Mouse (Mus musculus) layer of hippocampus, postnatal 25 days (tissue): ENCODE measurements around the gene Cela3a. TPM values are rescaled to one million over a fixed set of nuclear protein-coding genes. Genes with fewer than 3 reads are reported as not detected.
A peak's percentile ranks its signal among the peaks of the same experiment; 100 is the strongest.

Source experiments
- DNase-seq, 2 experiments: peaks; one replicate each; pipeline ENCODE4 v3.0.0; 2022; ENCODE audit warnings: mixed read lengths in 2 of 2, low spot score in 1 of 2; ENCODE audit errors: extremely low spot score in 1 of 2
- total RNA-seq, 2 experiments: library from RNA; stranded (reverse); gene quantifications; 2 replicates each; pipeline ENCODE4 v1.2.3; 2021

Cela3a gene
- total RNA-seq, 2 experiments from 2014 or later, result not detected

- DNase-seq, result no peak
These were observed 34.0 kb downstream of the Cela3a start for GRCm38 (mm10) chr4:137375314-137376278.

GRCm38 (mm10) chr4:137373711-137374110, 35.9 kb downstream of the Cela3a start:
- DNase-seq, result no peak

DNA sequence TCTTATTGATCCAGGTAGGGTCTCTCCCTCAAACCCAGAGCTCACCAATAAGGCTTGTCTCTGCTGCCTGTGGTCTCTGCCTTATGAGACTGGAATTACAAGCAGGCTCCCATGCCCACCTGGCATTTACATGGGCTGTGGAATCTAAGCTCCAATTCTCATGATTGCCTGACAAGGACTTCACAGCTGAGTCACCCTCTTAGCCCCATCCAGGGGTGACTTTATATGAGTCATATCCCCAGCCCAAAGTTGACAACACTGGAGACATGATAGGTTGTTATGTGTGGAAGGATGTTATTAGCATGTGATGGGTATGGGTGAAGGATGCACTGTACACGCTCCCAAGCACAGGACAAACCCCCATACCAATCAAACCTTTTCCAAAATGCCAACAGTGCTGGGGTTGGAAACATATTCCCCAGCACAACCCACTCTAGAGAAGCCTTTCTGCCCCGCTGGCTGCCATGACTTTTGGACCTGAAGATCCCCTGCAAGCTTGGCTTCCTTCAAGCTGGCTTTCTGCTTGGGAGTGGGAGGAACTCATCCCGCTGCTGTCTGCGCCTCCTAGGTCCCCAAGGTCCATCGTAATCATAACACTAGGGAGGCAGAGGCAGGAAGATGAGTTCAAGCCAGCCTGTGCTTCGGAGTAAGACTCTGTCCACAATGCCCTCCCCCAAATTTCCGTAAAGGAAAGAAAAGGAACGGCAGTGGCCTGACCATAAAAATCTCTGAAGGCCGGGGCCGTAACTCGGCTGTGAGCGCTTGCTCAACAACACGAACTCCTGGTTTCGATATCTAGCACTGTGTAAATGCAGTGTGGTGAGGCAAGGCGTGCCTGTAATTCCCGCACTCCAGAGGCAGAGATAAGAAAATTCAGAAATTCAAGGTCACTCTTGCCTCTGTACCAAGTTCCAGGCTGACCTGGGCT, 37.7 kb downstream of the Cela3a start:
- no peak for DNase-seq

DNA sequence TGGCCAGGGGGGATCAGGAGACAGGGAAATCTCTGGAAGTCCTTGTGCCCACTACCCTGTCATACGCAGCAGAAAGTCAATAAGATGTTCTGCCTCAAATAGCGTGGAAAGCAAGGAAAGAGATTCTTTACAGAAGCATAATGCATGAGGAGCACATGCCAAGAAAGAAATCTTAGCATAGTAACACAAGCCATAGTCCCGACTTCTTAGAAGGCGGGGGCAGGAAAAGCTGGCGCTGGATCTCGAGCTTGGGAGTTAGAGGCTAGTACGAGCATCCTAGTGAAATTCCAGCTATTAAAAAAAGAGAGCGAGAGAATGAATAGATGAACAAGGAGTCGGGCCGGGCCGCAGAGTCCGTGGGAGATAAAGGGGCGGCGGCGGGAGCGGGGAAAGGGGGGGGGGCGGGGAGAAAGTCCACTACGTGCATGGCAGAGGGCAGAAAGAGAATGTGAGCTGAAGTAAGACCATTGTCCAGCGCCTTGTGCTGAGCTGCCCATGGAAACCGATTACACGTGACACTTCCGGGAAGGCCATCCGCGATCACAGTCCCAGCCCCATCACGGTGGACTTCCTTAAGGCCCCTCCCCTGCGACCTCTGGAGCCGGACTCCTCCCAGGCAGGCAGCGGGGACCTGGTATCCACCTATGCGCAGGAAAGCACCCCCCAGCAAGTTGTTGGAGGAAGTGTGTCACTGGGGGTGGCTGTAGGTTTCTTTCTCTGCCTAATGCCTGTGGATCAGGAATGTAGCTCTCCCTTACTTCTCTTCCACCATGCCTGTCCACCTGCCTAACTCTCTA, 39.4 kb downstream of the Cela3a start:
- no peak for DNase-seq

DNA sequence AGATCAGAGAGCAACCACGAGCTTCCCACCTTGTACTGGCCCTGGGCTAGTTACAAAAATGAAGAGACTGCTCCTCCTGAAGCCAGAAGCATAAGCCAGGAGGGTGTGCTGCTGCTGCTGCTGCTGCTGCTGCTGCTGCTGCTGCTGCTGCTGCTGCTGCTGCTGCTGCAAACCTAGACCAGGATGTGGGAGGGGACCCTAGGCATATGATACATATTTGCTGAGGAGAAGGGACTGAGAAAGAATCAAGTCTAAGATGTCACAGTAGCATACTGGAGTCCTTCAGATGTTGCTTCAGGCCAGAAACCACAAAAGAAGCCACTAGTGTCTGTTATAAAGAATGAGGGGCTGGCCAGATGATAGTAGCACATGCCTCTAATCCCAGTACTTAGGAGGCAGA, 41.4 kb downstream of the Cela3a start:
- no peak for DNase-seq

DNA sequence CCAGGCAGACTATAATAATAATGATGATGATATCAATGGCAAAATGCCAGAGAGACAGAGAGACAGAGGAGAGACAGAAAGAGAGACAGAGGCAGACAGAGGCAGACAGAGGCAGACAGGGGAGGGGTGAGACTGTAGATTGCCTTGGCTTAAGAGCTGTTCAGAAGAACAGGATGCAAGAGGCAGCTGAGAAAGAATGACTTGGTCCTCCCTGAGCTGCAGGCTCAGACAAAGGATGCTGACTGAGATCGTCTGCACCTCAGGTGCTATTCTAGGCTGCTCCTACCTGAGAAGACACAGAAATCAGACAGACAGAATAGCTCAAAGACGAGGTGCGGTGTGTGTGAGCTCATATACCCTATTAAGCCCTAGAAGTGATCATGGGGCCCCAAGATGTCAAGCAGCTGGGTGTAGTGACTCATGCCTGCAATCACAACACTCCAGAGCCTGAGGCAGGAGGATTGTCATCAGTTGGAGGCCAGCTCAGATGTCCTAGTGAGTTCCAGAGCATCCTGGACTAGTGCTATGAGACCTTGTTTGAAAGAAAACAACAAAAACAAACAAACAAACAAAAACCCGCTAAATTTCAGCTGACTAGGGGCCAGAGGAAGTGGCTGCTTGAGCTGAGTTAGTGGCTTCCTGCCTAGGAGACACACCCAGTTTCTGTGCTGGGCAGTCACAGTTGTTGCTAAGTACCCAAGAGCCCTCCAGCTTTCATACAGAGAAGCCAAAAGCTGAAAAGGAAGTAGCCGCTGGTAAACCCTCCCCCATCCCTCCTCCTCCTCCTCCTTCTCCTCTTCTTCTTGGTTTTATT, 42.1 kb downstream of the Cela3a start:
- DNase-seq, result no peak

DNA sequence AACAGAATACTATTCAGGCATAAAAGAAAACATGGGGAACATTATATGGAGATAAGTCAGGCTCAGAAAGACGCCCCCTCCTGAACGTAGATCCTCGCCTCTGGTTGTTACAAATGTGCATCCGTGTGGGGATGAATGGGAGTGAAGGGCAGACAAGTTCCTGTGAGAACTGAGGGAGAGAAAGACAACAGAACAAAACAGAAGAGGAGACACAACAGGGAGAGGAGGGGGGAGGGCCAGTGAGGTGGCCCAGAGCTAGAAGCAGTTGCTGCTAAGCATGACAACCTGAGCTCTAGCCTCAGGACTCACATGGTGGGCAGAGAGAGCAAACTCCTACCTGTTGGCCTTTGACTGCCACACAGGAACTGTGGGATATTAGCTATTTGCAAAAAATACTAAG, 43.5 kb downstream of the Cela3a start:
- DNase-seq, result no peak

DNA sequence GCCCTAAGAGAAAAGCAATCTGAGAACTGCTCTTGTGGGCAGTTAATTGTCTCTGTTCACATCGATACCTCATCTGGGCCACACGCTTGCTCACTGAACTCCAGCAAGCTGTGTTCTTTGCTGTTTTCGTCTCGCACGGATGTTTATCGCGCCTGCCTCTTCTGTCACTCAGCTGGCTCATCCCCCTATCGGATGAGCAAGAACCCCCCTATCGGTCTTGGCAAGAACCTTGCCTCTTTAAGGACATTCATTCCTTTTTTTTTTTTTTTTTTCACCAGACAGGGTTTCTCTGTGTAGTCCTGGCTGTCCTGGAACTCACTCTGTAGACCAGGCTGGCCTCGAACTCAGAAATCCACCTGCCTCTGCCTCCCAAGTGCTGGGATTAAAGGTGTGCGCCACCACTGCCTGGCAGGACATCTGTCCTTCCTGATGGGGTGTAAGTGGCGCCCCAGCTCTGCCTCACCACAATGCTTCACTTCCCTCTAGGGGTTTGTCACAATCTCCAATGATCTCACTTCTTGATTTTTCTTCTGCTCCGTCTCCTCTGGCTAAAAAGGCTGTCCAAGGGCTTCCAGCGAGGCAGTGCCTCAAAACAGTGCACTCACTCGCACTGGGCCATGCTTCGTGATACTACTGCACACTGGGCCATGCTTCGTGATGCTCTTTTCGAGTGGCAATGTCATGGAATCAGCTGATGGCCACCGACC, 44.1 kb downstream of the Cela3a start:
- no peak for DNase-seq

- no peak for DNase-seq
These were observed 44.8 kb downstream of the Cela3a start for GRCm38 (mm10) chr4:137364826-137365225.

DNA sequence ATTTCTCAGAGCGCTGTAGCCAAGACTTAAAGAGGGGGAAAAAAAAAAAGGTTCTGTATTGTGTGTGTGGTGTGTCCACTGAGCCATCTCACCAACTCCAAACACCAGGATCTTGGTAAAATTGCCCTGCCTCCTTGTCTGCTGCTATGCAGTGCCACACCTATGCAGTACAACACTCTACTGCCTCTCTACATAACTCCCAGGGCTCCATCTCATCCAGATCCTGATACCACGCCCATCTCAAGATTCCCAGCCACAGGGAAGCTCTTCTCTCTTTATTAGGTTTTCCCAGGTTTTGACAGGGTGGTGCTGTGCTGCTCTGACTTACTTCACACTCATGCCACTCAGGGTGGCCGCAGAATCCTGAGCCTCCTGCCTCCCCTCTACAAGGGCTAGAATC, 48.6 kb downstream of the Cela3a start:
- no peak for DNase-seq

DNA sequence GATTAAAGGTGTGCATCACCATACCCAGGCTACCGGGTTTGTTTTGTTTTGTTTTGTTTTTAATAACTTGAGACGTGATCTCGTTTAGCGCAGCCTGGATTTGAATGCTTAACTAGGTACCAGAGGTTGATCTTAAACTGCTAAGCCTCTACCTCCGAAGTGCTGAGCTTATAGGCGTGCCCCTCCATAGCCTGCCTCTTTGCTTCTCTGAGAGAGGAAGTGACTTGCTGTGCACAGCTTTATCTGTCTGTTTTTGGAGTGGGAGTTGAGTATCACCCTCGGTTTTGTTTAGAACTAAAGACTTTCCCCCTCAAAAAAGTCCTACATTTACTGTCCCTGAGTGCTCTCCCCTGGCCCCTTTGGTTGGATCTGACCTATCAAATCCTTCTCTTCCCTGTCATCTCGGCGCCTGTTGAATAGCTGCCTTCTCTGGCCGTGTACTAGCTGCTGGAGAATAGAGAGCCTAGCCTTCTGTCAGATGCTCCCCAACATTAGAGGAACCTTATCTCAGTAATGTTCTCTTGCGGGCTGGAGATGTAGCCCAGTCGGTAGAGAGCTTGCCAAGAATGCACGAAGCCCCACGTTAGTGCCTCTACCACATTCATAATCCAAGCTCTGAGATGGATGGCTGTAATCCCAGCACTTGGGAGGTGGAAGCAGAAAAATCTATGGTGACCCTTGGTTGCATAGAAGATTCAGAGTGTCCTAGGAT, 51.1 kb downstream of the Cela3a start:
- DNase-seq, result no peak

GRCm38 (mm10) chr4:137357517-137358254, 51.9 kb downstream of the Cela3a start, which contains the start of gene Cdc42:
Gene Cdc42 (minus strand): TSS chr4:137357720.
- peak; percentile 94 to 97 for DNase-seq

DNA sequence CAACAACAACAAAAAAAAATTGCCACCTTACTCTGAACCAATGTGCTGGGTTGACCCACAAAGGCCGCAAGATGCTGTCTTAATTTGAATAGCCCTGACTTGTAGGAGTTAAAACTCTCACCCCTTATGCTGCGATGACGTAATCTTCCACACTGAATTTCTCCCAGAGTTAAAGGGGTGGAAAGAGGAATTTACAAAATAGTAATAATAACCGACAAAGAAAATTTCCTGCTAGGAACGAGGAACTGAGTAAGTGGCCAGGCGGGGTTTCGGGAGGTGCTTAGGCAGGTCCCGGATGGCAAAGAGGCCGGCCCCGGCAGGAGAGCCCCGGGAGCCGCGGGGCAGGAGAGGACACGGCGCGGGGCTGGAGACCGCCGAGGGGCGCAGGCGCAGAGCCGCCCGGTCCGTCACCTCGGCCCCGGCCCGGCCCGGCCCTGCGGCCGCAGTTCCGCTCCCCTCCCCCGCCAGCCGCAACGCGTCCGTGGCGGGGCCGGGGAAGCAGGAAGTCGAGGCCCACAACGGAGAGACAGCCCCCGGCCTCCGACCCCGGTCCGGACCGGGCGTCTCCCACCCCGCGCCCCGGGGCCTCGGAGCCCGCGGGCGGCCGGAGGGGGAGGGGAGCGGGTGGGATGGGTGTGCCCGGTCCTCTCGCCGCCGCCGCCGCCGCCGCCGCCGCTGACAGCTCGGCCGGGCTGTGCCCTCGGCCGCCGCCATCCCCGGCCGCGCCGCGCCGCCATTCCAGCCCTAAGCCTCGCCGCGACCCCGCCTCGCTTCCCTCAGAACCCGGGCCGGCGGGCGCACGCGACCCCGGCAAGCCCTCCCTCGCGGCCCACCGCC, 52.7 kb downstream of the Cela3a start:
- peak; percentile 39 to 42 for DNase-seq
